Mouse (Mus musculus) liver, embryonic 14.5 days (tissue): ENCODE measurements at regions not wholly inside any gene's neighbourhood (a gene's known extent, or its start where the extent isn't known, plus 50 kb on each side); places are given as distances from the start of the nearest gene placed in this dataset.

ENCODE experiments used
- ATAC-seq: fragments of 200-750 bp; cut with Nextera tagmentation; 2 replicates; pipeline ENCODE4 v1.8.0; 2017; ENCODE audit warnings: moderate number of reproducible peaks, mild to moderate bottlenecking, moderate library complexity; ENCODE audit not compliant: insufficient read depth
- DNase-seq, 3 experiments: peaks; one replicate each; pipeline ENCODE4 v3.0.0-alpha.2; 2012 to 2013; ENCODE audit warnings: low read depth in 3 of 3, low spot score in 3 of 3
- H3K27ac ChIP-seq: fragments of 300-500 bp; sonication (generic); 2 replicates; pipeline ENCODE4 v1.5.1; 2014; ENCODE audit warnings: moderate library complexity, mild to moderate bottlenecking, control low read depth, inconsistent platforms
- H3K27me3 ChIP-seq: fragments of 300-500 bp; sonication (generic); 2 replicates; pipeline ENCODE4 v1.6.1; 2014; ENCODE audit warnings: mild to moderate bottlenecking, low read length, moderate library complexity; ENCODE audit not compliant: control insufficient read depth, insufficient read depth
- H3K36me3 ChIP-seq: fragments of 300-500 bp; sonication (generic); replicated peaks from 2 replicates; pipeline ENCODE4 v1.6.1; 2014; ENCODE audit warnings: low read depth; ENCODE audit not compliant: control insufficient read depth, insufficient read depth
- H3K4me1 ChIP-seq, 2 experiments: fragments of 200-500 bp in 1 of 2; fragments of 300-500 bp in 1 of 2; sonication (generic) in 1 of 2; replicated peaks; 2 replicates each; pipeline ENCODE4 v1.6.1; 2012 to 2014; ENCODE audit warnings: antibody characterized with exemption in 1 of 2, inconsistent platforms in 1 of 2, low read length in 1 of 2; ENCODE audit not compliant: control insufficient read depth in 2 of 2, insufficient read depth in 2 of 2
- H3K4me2 ChIP-seq: fragments of 300-500 bp; sonication (generic); 2 replicates; pipeline ENCODE4 v1.6.1; 2014; ENCODE audit warnings: low read depth, mild to moderate bottlenecking, control low read depth, moderate library complexity
- H3K4me3 ChIP-seq, 2 experiments: fragments of 200-500 bp in 1 of 2; fragments of 300-500 bp in 1 of 2; sonication (generic) in 1 of 2; 2 replicates each; pipeline ENCODE4 v1.5.1; 2012 to 2014; ENCODE audit warnings: low read depth in 2 of 2, low read length in 2 of 2, mild to moderate bottlenecking in 2 of 2, control low read depth in 1 of 2, inconsistent platforms in 1 of 2, moderate library complexity in 1 of 2; ENCODE audit not compliant: insufficient read depth in 1 of 2
- H3K9ac ChIP-seq: fragments of 300-500 bp; sonication (generic); replicated peaks from 2 replicates; pipeline ENCODE4 v1.6.1; 2014; ENCODE audit warnings: mild to moderate bottlenecking, control low read depth, moderate library complexity
- H3K9me3 ChIP-seq: fragments of 300-500 bp; sonication (generic); 2 replicates; pipeline ENCODE4 v1.6.1; 2016; ENCODE audit warnings: low read length, mixed read lengths; ENCODE audit not compliant: control insufficient read depth
- CTCF ChIP-seq: IDR thresholded peaks from 2 replicates; pipeline ENCODE4 v1.5.1; 2016; ENCODE audit warnings: antibody characterized with exemption, low read depth, control low read depth
- EP300 ChIP-seq: IDR thresholded peaks from 2 replicates; pipeline ENCODE4 v1.6.1; 2016; ENCODE audit warnings: antibody characterized with exemption, low read depth
- WGBS: fragments of 180-500 bp; shearing (Covaris S2); extraction: QIAGEN DNeasy Blood & Tissue Kit; methylation state at CpG from one replicate; pipeline ENCODE4 v1.1.7; 2014; ENCODE audit not compliant: insufficient replicate concordance; 5-methylcytosine and 5-hydroxymethylcytosine counted together

DNA sequence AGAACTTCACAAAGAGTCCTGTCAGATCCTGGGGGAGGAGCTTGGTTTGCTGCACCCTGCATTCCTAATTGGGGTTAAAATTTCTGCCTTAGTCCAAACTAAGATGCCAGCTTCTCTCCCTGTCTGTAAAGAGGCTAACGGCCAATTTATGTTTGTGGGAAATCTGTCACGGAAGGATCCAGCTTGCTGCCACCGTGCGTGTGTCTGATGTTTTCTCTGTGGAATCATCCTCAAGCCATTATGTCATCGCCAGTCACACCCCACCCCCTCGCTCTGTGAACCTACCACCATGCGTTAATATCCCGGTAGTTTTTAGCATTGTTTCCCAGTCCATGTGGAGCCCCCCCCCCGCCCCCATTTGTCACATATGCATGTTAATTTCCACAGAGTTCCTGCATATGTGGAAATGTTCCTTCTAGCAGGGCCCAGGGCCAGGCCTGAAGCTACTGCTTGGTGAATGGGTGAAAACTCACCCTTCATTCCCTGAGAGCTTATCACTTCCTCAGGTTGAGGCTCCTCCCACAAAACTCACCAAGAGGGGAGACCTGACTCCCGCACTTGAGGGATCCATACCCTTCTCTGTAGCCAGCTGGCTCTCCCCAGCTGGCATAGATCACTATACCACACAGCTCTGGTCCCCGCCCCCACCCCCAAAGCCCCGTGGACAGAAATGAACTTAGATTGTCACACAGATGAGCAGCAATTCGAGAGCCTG, 233.4 kb downstream of the Bcl11b start:
- ATAC-seq: no peak

DNA sequence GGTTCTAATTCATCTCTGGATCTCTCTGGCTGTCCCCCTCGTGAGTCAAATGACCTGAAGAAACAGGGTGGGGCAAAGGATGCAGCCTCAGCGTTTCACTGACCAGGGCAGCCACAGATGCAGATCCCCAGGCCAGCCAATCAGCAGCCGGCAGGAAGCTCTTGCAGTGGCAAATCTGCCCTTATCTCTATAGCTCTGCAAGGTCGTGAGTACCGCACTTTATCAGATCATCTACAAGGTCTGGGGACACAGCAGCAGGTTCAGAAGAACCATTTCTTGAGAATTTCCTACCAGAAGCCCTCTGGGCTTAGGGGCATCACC, 232.9 kb downstream of the Bcl11b start:
- Histone ChIP-seq H3K4me2 (no peak overlapping the region), H3K4me1 (no peaks in the 10 kb centered on the region), H3K36me3 (no peaks in the 10 kb centered on the region), H3K9me3 (no peaks in the 10 kb centered on the region), H3K4me3 (no peak overlapping the region), H3K27ac (no peak overlapping the region), H3K27me3 (no peaks in the 10 kb centered on the region), H3K9ac (no peak overlapping the region)
- TF ChIP-seq EP300 (no peak), CTCF (no peak)
- WGBS: 6% methylated on average over 5 of the region's 5 CpGs
- no peak for ATAC-seq
- no peak for DNase-seq

More for the DNA sequence above, 233.4 kb downstream of the Bcl11b start:
- TF ChIP-seq EP300 (no peak), CTCF (no peak)
- no peak overlapping the region for H3K4me2 ChIP-seq
- no peaks in the 10 kb centered on the region for H3K4me1 ChIP-seq
- H3K27ac ChIP-seq: no peak overlapping the region
- no peak overlapping the region for H3K4me3 ChIP-seq
- no peak overlapping the region for H3K9ac ChIP-seq
- H3K9me3 ChIP-seq: no peaks in the 10 kb centered on the region
- DNase-seq: no peak
- H3K36me3 ChIP-seq: no peaks in the 10 kb centered on the region
- no peaks in the 10 kb centered on the region for H3K27me3 ChIP-seq
- 46% methylated on average over 13 of the region's 13 CpGs for WGBS

DNA sequence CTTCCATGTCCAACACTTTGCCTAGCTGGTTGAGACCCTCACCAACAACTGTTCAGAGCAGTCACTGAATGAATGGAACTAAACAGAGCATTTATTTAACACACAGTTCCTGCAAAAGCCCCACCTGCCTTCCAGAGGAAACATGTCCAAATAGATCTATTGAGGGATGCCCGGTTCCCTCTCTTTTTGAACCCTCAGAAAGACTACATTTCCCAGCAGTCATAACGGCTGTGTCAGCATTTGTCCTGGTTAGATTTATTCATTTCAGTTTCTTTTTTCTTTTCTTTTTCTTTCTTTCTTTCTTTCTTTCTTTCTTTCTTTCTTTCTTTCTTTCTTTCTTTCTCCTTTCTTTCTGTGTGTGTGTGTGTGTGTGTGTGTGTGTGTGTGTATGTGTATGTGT, 232.1 kb downstream of the Bcl11b start:
- H3K9me3 ChIP-seq: no peaks in the 10 kb centered on the region
- H3K27me3 ChIP-seq: no peaks in the 10 kb centered on the region
- H3K4me2 ChIP-seq: no peak overlapping the region
- no peak overlapping the region for H3K9ac ChIP-seq
- no peak for TF ChIP-seq EP300
- TF ChIP-seq CTCF: no peak
- no peaks in the 10 kb centered on the region for H3K36me3 ChIP-seq
- H3K27ac ChIP-seq: no peak overlapping the region
- no peak for DNase-seq
- WGBS: 38% methylated on average over 2 of the region's 2 CpGs
- H3K4me1 ChIP-seq: no peaks in the 10 kb centered on the region
- no peak overlapping the region for H3K4me3 ChIP-seq
- no peak for ATAC-seq

DNA sequence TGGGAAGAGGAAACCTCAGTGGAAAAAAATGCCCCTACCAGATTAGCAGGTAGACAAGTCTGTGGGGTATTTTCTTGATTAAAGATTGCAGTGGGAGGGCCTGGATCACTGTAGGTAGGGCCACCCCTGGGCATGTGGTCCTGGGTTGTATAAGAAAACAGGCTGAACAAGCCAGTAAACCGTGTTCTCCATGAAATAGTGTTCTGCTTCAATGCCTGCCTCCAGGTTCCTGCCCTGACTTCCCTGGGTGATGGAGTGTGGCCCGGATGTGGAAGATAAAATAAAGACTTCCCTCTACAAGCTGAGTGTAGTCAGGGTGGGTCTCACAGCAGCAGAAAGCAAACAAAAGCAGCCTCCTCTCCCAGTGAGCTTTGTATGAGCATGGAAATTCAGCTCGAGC, 231.6 kb downstream of the Bcl11b start:
- Histone ChIP-seq H3K36me3 (no peaks in the 10 kb centered on the region), H3K4me2 (no peak overlapping the region), H3K27ac (no peak overlapping the region), H3K9ac (no peak overlapping the region), H3K4me3 (no peak overlapping the region), H3K27me3 (no peaks in the 10 kb centered on the region), H3K4me1 (no peaks in the 10 kb centered on the region), H3K9me3 (no peaks in the 10 kb centered on the region)
- ATAC-seq (no peak), DNase-seq (no peak)
- WGBS: 46% methylated on average over 3 of the region's 3 CpGs
- TF ChIP-seq CTCF (no peak), EP300 (no peak)

DNA sequence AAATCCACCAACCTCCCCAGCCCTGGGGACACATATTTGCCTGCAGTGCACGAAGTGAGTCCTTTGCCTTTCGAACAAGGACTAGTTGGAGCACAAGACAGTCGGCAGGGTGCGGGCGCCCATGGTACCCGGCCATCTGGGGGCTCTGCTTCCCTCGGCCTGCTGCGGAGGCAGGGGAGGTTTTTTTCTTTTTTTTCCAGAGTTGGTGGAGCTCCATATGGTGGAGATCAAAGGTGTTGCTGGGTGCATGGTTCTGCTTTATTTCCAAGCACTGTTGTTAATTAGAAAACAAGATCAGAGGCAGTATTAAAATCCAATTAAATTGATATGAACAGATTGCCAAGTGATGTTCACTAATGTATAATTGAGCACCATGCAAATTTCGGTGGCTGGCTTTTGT, 225.4 kb downstream of the Bcl11b start:
- Histone ChIP-seq H3K4me1 (no peaks in the 10 kb centered on the region), H3K4me3 (no peak overlapping the region), H3K27me3 (no peaks in the 10 kb centered on the region), H3K36me3 (no peaks in the 10 kb centered on the region), H3K27ac (no peak overlapping the region), H3K4me2 (no peak overlapping the region), H3K9me3 (no peaks in the 10 kb centered on the region), H3K9ac (no peak overlapping the region)
- no peak for DNase-seq
- WGBS: 42% methylated on average over 9 of the region's 9 CpGs
- TF ChIP-seq CTCF (no peak), EP300 (no peak)
- ATAC-seq: no peak
